Comparison of ENCODE assay signal across 24 mouse cellular contexts in genomic region chr15:103152371-103152770, GRCm38 (mm10). TPM values are rescaled to one million over a fixed set of nuclear protein-coding genes. Genes with fewer than 3 reads are reported as not detected.
A peak's percentile ranks its signal among the peaks of the same experiment; 100 is the strongest.
DNase-seq lines count a peak whose midpoint lies in the region; ATAC-seq and TF ChIP-seq lines count a peak whose summit lies in the region.
"Had no signal": no experiment of that assay in that cellular context is flagged by ENCODE, and none has a peak within 500 bp of the region (broad histone marks: within the 10 kb centered on the region; RNA-seq: fewer than 3 reads in every experiment).

No protein-coding gene starts in this region.

- TF ChIP-seq EP300 in CH12.LX (IDR thresholded peaks at IDR 0.05; ENCODE audit: low read length): no peak

- H3K27me3 ChIP-seq in liver, adult 2 months (ENCODE audit: control insufficient read depth, insufficient read depth, low read length): no peaks in the 10 kb centered on the region
- no peaks in the 10 kb centered on the region for H3K27me3 ChIP-seq in CH12.LX (replicated peaks)
- H3K27me3 ChIP-seq in myocyte (ENCODE audit: control insufficient read depth, insufficient read depth, insufficient read length): no peaks in the 10 kb centered on the region
- H3K27me3 ChIP-seq in neural tube, embryonic 15.5 days (replicated peaks): no peaks in the 10 kb centered on the region
- H3K27me3 ChIP-seq in forebrain, embryonic 14.5 days (replicated peaks; ENCODE audit: control insufficient read depth, insufficient read depth, low read length): no peaks in the 10 kb centered on the region
- H3K27me3 ChIP-seq: Patski had no signal

- no peak overlapping the region for H3K9ac ChIP-seq in liver, adult 2 months (ENCODE audit: low read depth, low read length)
- peak overlapping the region; percentile 85 for H3K9ac ChIP-seq in CH12.LX (ENCODE audit: insufficient read depth, low read depth)
- no peak overlapping the region for H3K9ac ChIP-seq in neural tube, embryonic 15.5 days (replicated peaks)
- H3K9ac ChIP-seq in forebrain, embryonic 14.5 days (ENCODE audit: low read length): no peak overlapping the region
- H3K9ac ChIP-seq: forebrain, embryonic 13.5 days; hindbrain, embryonic 13.5 days; kidney, embryonic 15.5 days; liver, embryonic 13.5 days; lung, embryonic 15.5 days had no signal

- 82% methylated on average over 3 of the region's 3 CpGs for WGBS in liver, adult 2 months
- WGBS in neural tube, embryonic 15.5 days: 93% methylated on average over 3 of the region's 3 CpGs
- WGBS in forebrain, embryonic 14.5 days: 83% methylated on average over 3 of the region's 3 CpGs

- TF ChIP-seq POLR2A in liver, adult 2 months (IDR thresholded peaks at IDR 0.05; ENCODE audit: extremely low read depth, insufficient read depth, low read length): no peak
- TF ChIP-seq POLR2A in CH12.LX (IDR thresholded peaks at IDR 0.05; ENCODE audit: low read depth, low read length) (peak; percentile 97), myocyte (IDR thresholded peaks at IDR 0.05; ENCODE audit: insufficient read length, low read depth) (peak; percentile 74)

- TF ChIP-seq RAD21 in CH12.LX (IDR thresholded peaks at IDR 0.05; ENCODE audit: low read depth, low read length): no peak

- H3K27ac ChIP-seq in liver, adult 2 months (replicated peaks; ENCODE audit: insufficient read depth, low read depth, low read length): no peak overlapping the region
- peak overlapping the region; percentile 92 for H3K27ac ChIP-seq in CH12.LX (ENCODE audit: insufficient read depth, low read depth)
- no peak overlapping the region for H3K27ac ChIP-seq in neural tube, embryonic 15.5 days (replicated peaks)
- no peak overlapping the region for H3K27ac ChIP-seq in forebrain, embryonic 14.5 days (ENCODE audit: low read depth, low read length)
- H3K27ac ChIP-seq: forebrain, embryonic 13.5 days; hindbrain, embryonic 13.5 days; kidney, embryonic 15.5 days; liver, embryonic 13.5 days; lung, embryonic 15.5 days; midbrain, embryonic 10.5 days had no signal

- H3K4me2 ChIP-seq in CH12.LX (ENCODE audit: insufficient read depth, low read depth, poor library complexity, severe bottlenecking): peak overlapping the region; percentile 88
- peak overlapping the region; percentile 66 for H3K4me2 ChIP-seq in myocyte (ENCODE audit: low read depth)
- H3K4me2 ChIP-seq in neural tube, embryonic 15.5 days: no peak overlapping the region
- no peak overlapping the region for H3K4me2 ChIP-seq in forebrain, embryonic 14.5 days (ENCODE audit: low read length)
- H3K4me2 ChIP-seq: forebrain, embryonic 13.5 days; hindbrain, embryonic 13.5 days; kidney, embryonic 15.5 days; liver, embryonic 13.5 days; lung, embryonic 15.5 days had no signal

- peaks cover 2% of the 10 kb centered on the region for H3K4me1 ChIP-seq in liver, adult 2 months (ENCODE audit: control insufficient read depth, insufficient read depth, low read length)
- peaks cover 5 to 54% of the 10 kb centered on the region in 2 experiments for H3K4me1 ChIP-seq in CH12.LX (ENCODE audit: control insufficient read depth in 1 of 2, insufficient read depth in 2 of 2)
- peaks cover 31% of the 10 kb centered on the region for H3K4me1 ChIP-seq in neural tube, embryonic 15.5 days
- H3K4me1 ChIP-seq in forebrain, embryonic 14.5 days (ENCODE audit: control insufficient read depth, insufficient read depth, low read length): peaks cover 7% of the 10 kb centered on the region; the same call in 1 of the 2 replicates
- H3K4me1 ChIP-seq: liver, embryonic 13.5 days; lung, embryonic 15.5 days had no signal

- peak; percentile 45 for DNase-seq in liver, adult 2 months (ENCODE audit: extremely low read depth, low read depth, low spot score)
- DNase-seq in liver: no peak
- DNase-seq in CH12.LX (ENCODE audit: extremely low read depth): peak; percentile 87
- DNase-seq in natural killer cell, adult 2 months (ENCODE audit: low spot score in 2 of 2): no peak
- DNase-seq in forebrain, embryonic 14.5 days (ENCODE audit: low spot score): no peak
- DNase-seq: adrenal gland, adult 8-10 months; cerebellum, adult 11-12 months; cerebellum, postnatal 25 days; embryo, embryonic 11 days; heart, adult 18-20 months; heart, postnatal 36 days; layer of hippocampus, postnatal 36 days; liver, embryonic 13.5 days; lung, postnatal 4 days; spleen, adult 18-20 months had no signal

- TF ChIP-seq CTCF in liver, adult 2 months (IDR thresholded peaks at IDR 0.05; ENCODE audit: low read depth, low read length): no peak
- TF ChIP-seq CTCF in CH12.LX (conservative IDR thresholded peaks at IDR 0.05 in 1 of 2, IDR thresholded peaks at IDR 0.05 in 1 of 2; ENCODE audit: low read depth in 2 of 2, low read length in 2 of 2): no peak

- in situ Hi-C loops in CH12.LX (cut with MboI; ENCODE audit: low pct_ligation_motif_present, low pct_unique_long_range_greater_than_20kb, low sequenced_read_pairs): loop anchor here (25.0 kb wide), 1 partner anchor 415 kb away; no protein-coding TSS in a partner anchor

- H3K9me3 ChIP-seq in CH12.LX (replicated peaks; ENCODE audit: low read length): no peaks in the 10 kb centered on the region
- no peaks in the 10 kb centered on the region for H3K9me3 ChIP-seq in neural tube, embryonic 15.5 days (replicated peaks)
- no peaks in the 10 kb centered on the region for H3K9me3 ChIP-seq in forebrain, embryonic 14.5 days (replicated peaks; ENCODE audit: control insufficient read depth, low read length)
- H3K9me3 ChIP-seq: forebrain, embryonic 13.5 days; hindbrain, embryonic 13.5 days; kidney, embryonic 15.5 days; liver, embryonic 13.5 days; lung, embryonic 15.5 days; midbrain, embryonic 10.5 days had no signal

- dilution Hi-C loops in CH12.LX (cut with MboI; ENCODE audit: extremely low pct_ligation_motif_present, extremely low pct_unique_long_range_greater_than_20kb, low sequenced_read_pairs): no loop called here

- H3K79me2 ChIP-seq in liver, adult 2 months (ENCODE audit: control insufficient read depth, insufficient read depth, low read length): no peaks in the 10 kb centered on the region
- H3K79me2 ChIP-seq in CH12.LX (replicated peaks; ENCODE audit: control insufficient read depth, extremely low read depth, insufficient read depth, poor library complexity, severe bottlenecking) (no peaks in the 10 kb centered on the region), myocyte (ENCODE audit: control insufficient read depth, insufficient read depth) (no peaks in the 10 kb centered on the region)

- H3K4me3 ChIP-seq in liver, adult 2 months (ENCODE audit: insufficient read depth, low read depth, low read length): no peak overlapping the region
- H3K4me3 ChIP-seq in CH12.LX (replicated peaks in 1 of 3; ENCODE audit: low read depth in 2 of 3, low read length in 2 of 3, poor library complexity in 1 of 3) (peak overlapping the region; percentile 55 to 77 (median 62)), myocyte (no peak overlapping the region)
- H3K4me3 ChIP-seq in neural tube, embryonic 15.5 days (replicated peaks): no peak overlapping the region
- H3K4me3 ChIP-seq in forebrain, embryonic 14.5 days (ENCODE audit: low read depth, low read length): no peak overlapping the region
- H3K4me3 ChIP-seq: forebrain, embryonic 13.5 days; hindbrain, embryonic 13.5 days; kidney, embryonic 15.5 days; liver, embryonic 13.5 days; lung, embryonic 15.5 days; midbrain, embryonic 10.5 days had no signal

- 0 out of 2 replicates have a peak, but pooled peaks have one; percentile 39 for ATAC-seq in common myeloid progenitor, adult 5-6 weeks (replicated peaks; ENCODE audit: low read depth, poor library complexity, severe bottlenecking)
- no peak for ATAC-seq in neural tube, embryonic 15.5 days (ENCODE audit: low FRiP score)
- no peak for ATAC-seq in forebrain, embryonic 14.5 days
- ATAC-seq: forebrain, embryonic 13.5 days; Patski had no signal

- peaks cover 6% of the 10 kb centered on the region for H3K36me3 ChIP-seq in liver, adult 2 months (ENCODE audit: control insufficient read depth, insufficient read depth, low read length)
- H3K36me3 ChIP-seq in CH12.LX (replicated peaks in 1 of 2; ENCODE audit: control insufficient read depth in 1 of 2, insufficient read depth in 1 of 2, low read length in 1 of 2): peaks cover 18 to 35% of the 10 kb centered on the region in 2 experiments
- H3K36me3 ChIP-seq in myocyte (ENCODE audit: control insufficient read depth, insufficient read depth): peaks cover 16% of the 10 kb centered on the region
- no peaks in the 10 kb centered on the region for H3K36me3 ChIP-seq in neural tube, embryonic 15.5 days
- H3K36me3 ChIP-seq in forebrain, embryonic 14.5 days (ENCODE audit: control insufficient read depth, insufficient read depth, low read length): 0 out of 2 replicates have a peak, but pooled peaks cover 4% of the 10 kb centered on the region
- H3K36me3 ChIP-seq: midbrain, embryonic 10.5 days had no signal

- H3ac ChIP-seq in myocyte (ENCODE audit: control insufficient read depth, insufficient read length): no peak overlapping the region

TF ChIP-seq in CH12.LX, 34 proteins besides CTCF, POLR2A, EP300 and RAD21 (continues in another document):
- TF ChIP-seq TBP (conservative IDR thresholded peaks at IDR 0.05; ENCODE audit: low read depth, low read length): peak; percentile 97
- no peak for TF ChIP-seq RCOR1 (conservative IDR thresholded peaks at IDR 0.05; ENCODE audit: low read depth, low read length)
- peak; percentile 96 for TF ChIP-seq NELFE (IDR thresholded peaks at IDR 0.05; ENCODE audit: low read depth, low read length)
- no peak for TF ChIP-seq KAT2A (IDR thresholded peaks at IDR 0.05; ENCODE audit: insufficient replicate concordance, low read length)
- no peak for TF ChIP-seq BHLHE40 (IDR thresholded peaks at IDR 0.05; ENCODE audit: low read depth, low read length)
- no peak for TF ChIP-seq UBTF (IDR thresholded peaks at IDR 0.05; ENCODE audit: low read depth, low read length)

TF ChIP-seq in myocyte, 11 proteins besides CTCF, POLR2A, EP300 and RAD21:
- TF ChIP-seq E2F4 (IDR thresholded peaks at IDR 0.05; ENCODE audit: insufficient read depth): no peak
- peak; percentile 83 for TF ChIP-seq POLR2AphosphoS2 (IDR thresholded peaks at IDR 0.05; ENCODE audit: insufficient read length, low read depth)

RNA-seq across cellular contexts. Expression of gene Smug1, which starts 14.5 kb away (rescaled TPM):
- 6.8 and 8.1 TPM in 2 replicates for total RNA-seq in liver, adult 2 months (2014; rRNA removed)
- 9.9 and 11.1 TPM in 2 replicates for polyA plus RNA-seq in liver, adult 2 months (2012; rRNA removed)
- 7.3 and 7.8 TPM in 2 replicates for total RNA-seq in CH12.LX (2012; rRNA removed)
- total RNA-seq in CH12.LX (2014; rRNA removed): 9.5 and 9.8 TPM in 2 replicates
- polyA plus RNA-seq in CH12.LX (2012; ENCODE audit: insufficient read length, low read depth): 6.1 and 7.3 TPM in 2 replicates
- total RNA-seq in common myeloid progenitor, adult 5-6 weeks (2017): 4.2 and 4.9 TPM in 2 replicates
- polyA plus RNA-seq in myocyte (2012; fragmentation: generic; extraction: Trizol): 18.6 TPM
- polyA plus RNA-seq in neural tube, embryonic 15.5 days (2015; fragmentation: Nextera tagmentation; extraction: Ambion mirVana): 25.8 and 30.9 TPM in 2 replicates
- 25.3 and 26.5 TPM in 2 replicates for polyA plus RNA-seq in forebrain, embryonic 14.5 days (2014; fragmentation: Nextera tagmentation; extraction: Ambion mirVana)

Comparison
In these comparisons a context has a peak if more than half of its experiments do, and no peak if none do; other contexts are left out.
1. DNase-seq: peak in liver, adult 2 months (single experiment) and CH12.LX (single experiment); none in liver (single experiment), natural killer cell, adult 2 months (0 of 2) and forebrain, embryonic 14.5 days (single experiment).
2. H3K4me3 ChIP-seq: peak in CH12.LX (3 of 3); none in liver, adult 2 months (single experiment), myocyte (single experiment), neural tube, embryonic 15.5 days (single experiment) and forebrain, embryonic 14.5 days (single experiment).
3. H3K4me2 ChIP-seq: peak in CH12.LX (single experiment) and myocyte (single experiment); none in neural tube, embryonic 15.5 days (single experiment) and forebrain, embryonic 14.5 days (single experiment).